Mouse (Mus musculus) C2C12 (cell line): ENCODE data around the gene Akr1b3. TPM values are rescaled to one million over a fixed set of nuclear protein-coding genes. Genes with fewer than 3 reads are reported as not detected.

Experiments
- polyA plus RNA-seq: library from polyadenylated mRNA; unstranded; fragments of >200 nt; fragmentation: generic; extraction: Trizol; gene quantifications from one replicate; pipeline ENCODE4 v1.2.1, GENCODE M21; 2012; ENCODE audit warnings: missing spikeins

Akr1b3 gene
- polyA plus RNA-seq, 1 experiment: 455 TPM

Other genes starting within 250 kb of the Akr1b3 start
- gene Slc35b4, start 140.4 kb downstream of the Akr1b3 start, polyA plus RNA-seq: 23.5 TPM
- 95.1 TPM for gene Akr1b8, start 36.6 kb upstream of the Akr1b3 start, polyA plus RNA-seq
- gene Akr1b10, start 66.7 kb upstream of the Akr1b3 start, polyA plus RNA-seq: 15.3 TPM
- gene Akr1b7, start 94.9 kb upstream of the Akr1b3 start, polyA plus RNA-seq: 0.02 TPM
- gene Bpgm, start 158.7 kb upstream of the Akr1b3 start, polyA plus RNA-seq: 16.1 TPM